Mouse (Mus musculus) C2C12 (cell line): ENCODE data around the gene Mkrn2os.
A peak's percentile ranks its signal among the peaks of the same experiment; 100 is the strongest.

ENCODE experiments used
- CTCF ChIP-seq: IDR thresholded peaks from one replicate; pipeline ENCODE4 v1.5.1; 2011; ENCODE audit not compliant: control insufficient read depth, insufficient read depth, insufficient read length
- MAX ChIP-seq: IDR thresholded peaks from one replicate; pipeline ENCODE4 v1.6.1; 2011; ENCODE audit warnings: mild to moderate bottlenecking, control low read depth
- MYOD1 ChIP-seq: IDR thresholded peaks from one replicate; pipeline ENCODE4 v1.6.1; 2011; ENCODE audit warnings: low read depth; ENCODE audit not compliant: control insufficient read depth, insufficient read length
- MYOG ChIP-seq: IDR thresholded peaks from one replicate; pipeline ENCODE4 v1.6.1; 2011; ENCODE audit not compliant: control insufficient read depth, insufficient read length; ENCODE audit errors: extremely low read depth

DNA sequence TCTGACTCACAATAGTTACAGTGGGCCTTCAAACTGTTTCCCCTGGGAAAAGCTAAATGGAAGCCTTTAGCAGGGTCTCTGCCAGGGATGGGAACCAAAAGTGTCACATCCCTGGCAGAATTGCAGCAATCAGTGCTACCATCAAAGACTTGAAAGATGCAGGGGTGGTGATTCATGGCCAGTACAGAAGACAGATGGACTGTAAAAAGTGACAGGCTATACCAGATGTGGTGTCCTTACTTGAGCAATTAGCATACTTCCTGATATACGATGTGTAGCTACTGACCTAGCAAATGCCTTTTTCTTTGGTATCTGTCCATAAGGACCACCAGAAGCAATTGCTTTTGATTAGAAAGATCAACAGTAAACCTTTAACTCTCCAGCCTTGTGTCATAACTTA, 28.6 kb upstream of the Mkrn2os start:
- TF ChIP-seq MYOD1 (peak; percentile 83), CTCF (no peak), MAX (no peak), MYOG (no peak)
